Mouse (Mus musculus) monocyte, adult 5-6 weeks (primary cell): ENCODE data around the gene Agrn. TPM values are rescaled to one million over a fixed set of nuclear protein-coding genes. Genes with fewer than 3 reads are reported as not detected.
A peak's percentile ranks its signal among the peaks of the same experiment; 100 is the strongest.

ENCODE experiments used
- ATAC-seq: fragments of 153-309, 156-312 bp; replicated peaks from 2 replicates; pipeline ENCODE4 v1.8.0; 2017; ENCODE audit warnings: mild to moderate bottlenecking; ENCODE audit not compliant: low TSS enrichment, insufficient number of reproducible peaks, severe bottlenecking, poor library complexity, low FRiP score
- total RNA-seq: library from RNA; stranded (forward); fragments of 200-1000, 200-491, 200-594 nt; gene quantifications from 3 replicates; pipeline ENCODE4 v1.2.3, GENCODE M21; 2017

Agrn gene
- 1.4 to 8.4 TPM (median 2.7 TPM) in 3 replicates for total RNA-seq

DNA sequence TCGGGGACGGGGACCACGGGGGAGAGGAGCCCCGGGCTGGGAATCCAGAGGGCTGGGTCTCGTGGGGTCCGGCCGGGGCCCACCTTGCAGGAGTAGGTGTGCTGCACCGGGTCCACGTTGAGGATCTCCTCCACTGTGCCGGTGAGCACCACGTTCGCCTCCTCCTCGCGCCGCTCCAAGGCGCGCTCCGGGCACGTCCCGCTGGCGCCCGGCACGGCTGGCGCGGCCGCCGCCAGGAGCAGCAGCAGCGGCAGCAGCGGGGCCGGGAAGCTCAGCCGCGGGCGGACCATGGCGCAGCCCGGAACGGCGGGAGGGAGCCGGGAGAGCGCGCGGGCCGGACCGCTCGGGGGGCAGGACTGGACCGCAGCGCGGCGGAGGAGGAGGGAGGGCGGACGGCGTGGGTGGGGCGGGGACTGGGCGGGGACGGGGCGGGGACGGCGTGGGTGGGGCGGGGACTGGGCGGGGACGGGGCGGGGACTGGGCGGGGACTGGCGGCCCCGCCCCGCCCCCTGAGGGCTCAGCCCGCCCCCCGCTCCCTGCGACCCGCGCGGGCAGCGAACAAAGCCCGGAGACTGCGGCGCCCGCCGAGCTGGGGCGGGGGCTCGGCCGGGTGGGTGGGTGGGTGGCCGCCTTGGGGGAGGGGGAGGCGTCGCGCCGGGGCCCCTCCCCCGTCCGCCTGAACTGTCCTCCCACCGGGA, at the start of gene Agrn:
Gene Agrn (minus strand): TSS at position 358 of the 698 bp plus-strand sequence.
- ATAC-seq: no peak

- ATAC-seq: no peak
Observed at GRCm38 (mm10) chr4:156236651-156237447, 39.6 kb upstream of the Agrn start.

DNA sequence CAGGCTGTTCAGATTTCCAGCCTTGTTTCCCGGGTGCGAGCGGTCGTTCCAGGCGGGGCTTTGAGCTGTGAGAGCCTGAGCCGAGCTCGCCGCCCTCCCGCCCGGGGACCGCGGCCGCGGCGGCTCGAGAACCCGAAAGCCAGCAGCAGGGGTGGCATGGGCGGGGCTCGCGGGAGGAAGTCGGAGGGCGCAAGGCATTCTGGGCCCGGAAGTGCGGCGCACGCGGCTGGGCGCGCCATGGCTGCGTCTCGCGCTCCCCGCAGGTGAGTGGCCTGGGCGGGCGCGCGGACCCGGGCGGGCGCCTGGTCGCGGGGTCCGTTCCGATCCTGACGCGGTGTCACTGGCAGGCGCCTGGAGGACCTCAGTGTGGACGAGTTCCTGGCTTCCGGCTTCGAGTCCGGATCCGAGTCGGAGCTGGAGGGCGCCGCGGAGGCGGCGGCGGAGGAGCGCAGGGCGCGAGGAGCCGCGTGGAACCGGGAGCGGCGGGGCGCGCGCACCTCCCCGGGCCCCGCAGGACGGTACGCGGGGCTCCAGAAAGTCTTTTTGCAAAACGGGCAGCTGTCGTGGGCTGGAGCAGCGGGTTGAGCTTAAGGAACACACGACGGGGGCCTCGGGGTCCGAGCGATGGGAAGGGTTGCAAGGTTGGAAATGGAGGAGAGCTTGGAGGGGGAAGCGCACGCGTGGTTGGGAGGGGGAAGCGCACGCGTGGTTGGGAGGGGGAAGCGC, 38.7 kb upstream of the Agrn start, which contains the start of gene Noc2l:
Gene Noc2l (plus strand): TSS at position 203 of the 726 bp plus-strand sequence.
- peak; percentile 48 for ATAC-seq

- ATAC-seq: no peak
Observed at GRCm38 (mm10) chr4:156235360-156235770, 38.1 kb upstream of the Agrn start.

DNA sequence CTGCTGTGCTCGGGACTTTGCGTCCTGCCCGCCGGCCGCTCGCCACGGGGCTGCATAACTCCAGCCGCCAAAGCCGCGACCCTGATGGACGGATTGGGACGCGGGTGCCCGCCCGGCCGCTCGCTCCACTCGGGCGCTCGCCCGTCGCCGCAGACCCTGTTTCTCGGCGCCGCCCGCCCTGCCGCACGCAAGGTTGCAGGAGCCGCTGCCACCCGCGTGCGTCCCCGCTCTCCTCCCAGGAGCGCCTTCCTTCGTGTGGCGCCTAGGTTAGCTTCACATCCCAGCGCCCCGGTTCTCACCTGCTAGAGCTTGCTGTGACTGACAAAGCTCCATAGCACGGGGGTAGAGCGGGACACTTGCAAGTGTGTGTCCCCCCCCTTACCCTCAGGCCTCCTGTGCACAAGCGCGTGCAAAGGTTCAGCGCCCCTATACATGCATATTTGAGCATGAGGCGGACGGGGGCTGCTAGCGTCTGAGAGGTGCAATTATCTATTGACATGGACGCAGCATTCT, 37.5 kb upstream of the Agrn start, which contains the start of gene Plekhn1:
Gene Plekhn1 (minus strand): TSS at position 157 of the 513 bp plus-strand sequence.
- ATAC-seq: no peak

DNA sequence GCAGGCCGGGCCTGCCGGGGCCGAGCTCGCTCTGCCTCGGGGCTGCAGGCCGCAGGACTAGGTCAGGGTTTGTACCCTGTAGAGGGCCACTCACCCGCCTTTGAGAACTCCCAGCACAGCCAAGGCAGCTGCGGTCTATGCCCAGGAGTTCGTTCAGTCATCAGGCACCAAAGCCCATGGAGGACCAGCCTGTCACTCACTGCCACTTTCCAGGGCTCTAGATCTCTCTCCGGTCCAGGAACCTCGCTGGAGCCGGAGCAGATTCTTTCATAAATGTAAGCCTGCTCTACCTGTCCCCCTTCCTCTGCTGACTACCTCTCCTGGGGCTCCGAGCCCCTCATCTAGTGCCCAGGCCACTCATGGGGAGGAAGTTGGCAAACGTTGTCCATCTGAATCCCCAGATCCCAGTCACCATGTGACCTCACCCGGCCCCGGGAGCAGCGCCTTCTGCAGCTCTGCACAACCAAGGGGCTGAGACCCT, 36.8 kb upstream of the Agrn start:
- ATAC-seq: no peak

DNA sequence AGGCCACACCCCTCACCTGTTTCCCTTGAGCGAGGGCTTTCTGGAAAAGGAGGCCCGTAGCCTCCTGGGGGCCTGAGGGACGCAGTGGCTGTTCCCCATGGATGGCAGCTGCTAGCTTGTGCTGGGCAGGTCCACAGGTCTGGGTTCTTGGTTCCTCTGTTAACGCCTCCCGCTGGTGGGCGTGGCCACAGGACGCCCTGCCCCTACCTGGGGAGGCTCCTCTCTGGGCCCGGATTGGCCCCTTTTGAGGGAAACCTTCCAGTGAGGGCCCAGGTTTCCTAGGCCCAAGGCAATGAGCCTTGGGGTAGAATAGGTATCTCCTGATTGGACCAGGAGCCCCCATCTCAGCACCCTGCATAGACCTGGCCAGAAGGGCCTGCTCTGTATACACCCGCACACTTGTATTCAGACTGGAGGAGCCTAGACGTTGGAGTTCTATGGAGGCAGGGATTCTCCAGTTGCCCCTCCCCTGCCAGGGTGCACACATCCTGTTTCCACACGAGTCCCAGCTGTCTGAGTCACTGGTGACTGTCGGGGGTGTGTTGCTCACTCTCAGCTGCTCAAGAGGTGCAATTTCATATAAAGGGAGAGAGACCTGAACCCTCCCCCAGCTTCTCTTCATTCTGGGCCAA, 31.2 kb upstream of the Agrn start:
- ATAC-seq: no peak

GRCm38 (mm10) chr4:156227752-156228392, 30.6 kb upstream of the Agrn start:
- ATAC-seq: no peak

DNA sequence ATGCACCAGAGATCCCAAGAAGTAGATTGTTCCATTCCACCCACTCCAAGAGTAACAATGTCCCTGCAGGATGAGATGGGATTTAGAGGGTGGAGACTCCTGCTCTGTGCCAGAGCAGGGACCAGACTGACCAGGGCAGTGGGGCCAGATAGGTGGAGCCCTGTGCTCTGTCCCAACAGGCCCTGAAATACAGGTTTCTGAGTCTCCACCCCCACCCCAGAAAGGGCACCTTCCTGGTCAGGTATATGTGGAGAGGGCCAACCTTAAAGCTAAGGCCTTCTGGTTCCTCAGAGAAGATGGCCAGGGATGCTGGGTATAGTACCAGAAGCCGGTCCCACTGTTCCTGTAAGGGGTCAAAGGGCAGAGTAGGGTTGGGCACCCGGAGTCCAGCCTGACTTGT, 27.0 kb upstream of the Agrn start:
- ATAC-seq: no peak

- no peak for ATAC-seq
Observed at GRCm38 (mm10) chr4:156219936-156220335, 22.6 kb upstream of the Agrn start.

- no peak for ATAC-seq
Observed at GRCm38 (mm10) chr4:156217838-156218237, 20.6 kb upstream of the Agrn start.

- ATAC-seq: no peak
Observed at GRCm38 (mm10) chr4:156217022-156217669, 19.9 kb upstream of the Agrn start.

GRCm38 (mm10) chr4:156216196-156216595, 18.9 kb upstream of the Agrn start:
- ATAC-seq: no peak

DNA sequence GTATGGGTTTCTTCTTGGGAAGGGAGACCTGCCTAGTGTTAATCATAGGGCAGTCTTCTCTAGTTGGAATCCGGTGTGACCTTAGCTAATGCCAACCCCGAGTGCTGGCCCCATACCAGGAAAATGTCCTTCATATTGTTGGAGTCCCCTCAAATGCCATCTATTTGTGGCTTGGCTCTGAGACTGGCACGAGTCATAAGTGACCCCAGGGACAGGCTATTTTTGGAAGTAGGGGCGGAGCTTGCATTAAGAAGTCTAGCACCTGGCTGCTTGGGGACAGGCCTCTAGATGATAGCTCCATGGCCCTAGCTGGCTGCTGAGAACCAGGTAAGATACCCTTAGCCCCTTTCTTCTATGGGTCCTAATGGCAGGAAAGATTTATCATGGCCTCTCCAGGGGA, 18.4 kb upstream of the Agrn start, which contains the start of gene Perm1:
Gene Perm1 (plus strand): TSS at position 220 of the 400 bp plus-strand sequence.
- no peak for ATAC-seq

GRCm38 (mm10) chr4:156213134-156213533, 15.8 kb upstream of the Agrn start:
- ATAC-seq: no peak

DNA sequence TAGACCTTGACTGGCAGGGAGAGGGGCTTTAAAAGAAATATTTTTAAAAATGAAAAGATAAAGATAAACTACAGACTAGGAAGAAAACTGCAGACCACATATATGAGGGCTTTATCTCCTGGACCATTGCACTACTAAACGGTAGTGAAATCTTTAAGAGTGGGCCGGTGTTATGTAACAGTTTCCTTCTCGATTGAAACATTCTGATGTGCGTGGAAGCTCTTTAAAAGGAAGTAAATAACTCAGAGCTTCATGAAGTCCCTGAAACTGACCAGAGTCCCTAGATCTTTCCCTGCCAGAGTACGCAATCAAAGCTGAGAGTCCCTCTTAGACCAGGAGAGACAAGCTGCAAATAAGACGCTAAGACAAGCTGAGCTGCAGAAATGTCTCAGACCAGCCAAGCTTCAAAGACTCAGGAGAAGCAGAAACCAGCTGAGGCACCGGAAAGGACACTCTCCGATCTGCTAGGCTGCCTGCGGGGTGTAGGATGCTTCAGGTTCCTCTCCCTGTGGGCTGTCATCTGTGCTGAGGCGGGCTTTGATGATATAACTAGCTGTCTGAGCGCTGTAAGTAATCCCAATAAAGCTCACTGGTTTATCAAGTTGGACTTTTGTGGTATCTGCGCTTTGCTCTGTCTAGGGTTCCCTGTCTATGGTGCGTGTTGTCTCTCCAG, 12.8 kb upstream of the Agrn start:
- ATAC-seq: no peak

DNA sequence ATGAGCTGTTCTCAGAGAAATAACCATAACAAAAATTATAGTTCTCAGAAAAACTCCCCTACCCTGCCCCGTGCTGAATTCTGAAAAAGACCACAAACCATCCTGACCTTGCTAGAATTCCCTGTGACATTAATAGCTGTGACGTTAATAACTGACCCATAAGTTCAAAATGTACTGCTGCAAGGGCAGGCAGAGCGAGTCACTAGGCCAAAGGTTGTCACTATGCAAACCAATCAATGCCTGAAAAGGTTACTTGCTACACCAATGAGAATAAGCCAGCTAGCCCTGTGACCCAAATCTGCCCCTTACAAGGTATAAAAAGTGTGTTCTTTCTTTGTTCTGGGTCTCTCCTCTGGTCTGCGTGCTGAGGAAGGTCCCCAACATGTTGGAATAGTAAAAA, 11.6 kb upstream of the Agrn start:
- ATAC-seq: no peak
